ENCODE assay signal across 8 mouse cellular contexts in genomic region chr2:74715504-74716241, GRCm38 (mm10). TPM values are rescaled to one million over a fixed set of nuclear protein-coding genes. Genes with fewer than 3 reads are reported as not detected.
DNase-seq lines count a peak whose midpoint lies in the region; ATAC-seq and TF ChIP-seq lines count a peak whose summit lies in the region.

No protein-coding gene starts in this region.

- ATAC-seq in forebrain, embryonic 13.5 days = peak; percentile 38; the same call in 1 of the 2 replicates
- peak; percentile 80 for ATAC-seq in heart, postnatal 0 days (ENCODE audit: insufficient read depth, low read depth)
- no peak for ATAC-seq in liver, embryonic 13.5 days (ENCODE audit: low read depth)
- peak; percentile 64 for ATAC-seq in neural tube, embryonic 12.5 days (ENCODE audit: low FRiP score, low read depth)

- H3K36me3 ChIP-seq in E14TG2a.4 (ENCODE audit: insufficient read depth, low read length) = no peaks in the 10 kb centered on the region
- no peaks in the 10 kb centered on the region for H3K36me3 ChIP-seq in forebrain, embryonic 13.5 days (ENCODE audit: poor library complexity, severe bottlenecking)
- H3K36me3 ChIP-seq in heart, postnatal 0 days (replicated peaks; ENCODE audit: control insufficient read depth, insufficient read depth, low read length) = no peaks in the 10 kb centered on the region
- H3K36me3 ChIP-seq in liver, embryonic 13.5 days = no peaks in the 10 kb centered on the region
- H3K36me3 ChIP-seq in neural tube, embryonic 12.5 days = no peaks in the 10 kb centered on the region

- H3K4me3 ChIP-seq in E14TG2a.4 (replicated peaks; ENCODE audit: low read length) = peak overlapping the region; percentile 55
- H3K4me3 ChIP-seq in forebrain, embryonic 13.5 days = 0 out of 2 replicates have a peak overlapping the region, but pooled peaks have one; percentile 4
- H3K4me3 ChIP-seq in heart, postnatal 0 days (ENCODE audit: low read depth, low read length) = peak overlapping the region; percentile 32
- H3K4me3 ChIP-seq in liver, embryonic 13.5 days (replicated peaks) = no peak overlapping the region; the same call in 1 of the 2 replicates
- peak overlapping the region; percentile 90 for H3K4me3 ChIP-seq in neural tube, embryonic 12.5 days

- peaks cover 89% of the 10 kb centered on the region for H3K27me3 ChIP-seq in E14TG2a.4 (ENCODE audit: insufficient read depth, low read length)
- H3K27me3 ChIP-seq in forebrain, embryonic 13.5 days = peaks cover 99% of the 10 kb centered on the region
- H3K27me3 ChIP-seq in heart, postnatal 0 days (ENCODE audit: control insufficient read depth, insufficient read depth, low read length) = peaks cover 97% of the 10 kb centered on the region
- peaks cover 96% of the 10 kb centered on the region for H3K27me3 ChIP-seq in liver, embryonic 13.5 days
- H3K27me3 ChIP-seq in neural tube, embryonic 12.5 days (replicated peaks) = no peaks in the 10 kb centered on the region

- H3K4me1 ChIP-seq in E14TG2a.4 (replicated peaks; ENCODE audit: low read depth, low read length) = peaks cover 48% of the 10 kb centered on the region
- H3K4me1 ChIP-seq in forebrain, embryonic 13.5 days = peaks cover 12% of the 10 kb centered on the region
- H3K4me1 ChIP-seq in heart, postnatal 0 days (ENCODE audit: control insufficient read depth, insufficient read depth) = peaks cover 6% of the 10 kb centered on the region; the same call in 1 of the 2 replicates
- H3K4me1 ChIP-seq in liver, embryonic 13.5 days (replicated peaks) = no peaks in the 10 kb centered on the region
- H3K4me1 ChIP-seq in neural tube, embryonic 12.5 days = peaks cover 55% of the 10 kb centered on the region

- TF ChIP-seq CTCF in E14TG2a.4 (conservative IDR thresholded peaks at IDR 0.05; ENCODE audit: low read length) = peak; percentile 39
- peak; percentile 87 for TF ChIP-seq CTCF in brain, embryonic 14.5 days (IDR thresholded peaks at IDR 0.05; ENCODE audit: borderline replicate concordance, extremely low read depth, insufficient read depth, insufficient read length)
- TF ChIP-seq CTCF in heart, postnatal 0 days (IDR thresholded peaks at IDR 0.05; ENCODE audit: low read depth) = peak; percentile 88

- no peaks in the 10 kb centered on the region for H3K9me3 ChIP-seq in E14TG2a.4 (ENCODE audit: low read length)
- H3K9me3 ChIP-seq in forebrain, embryonic 13.5 days (replicated peaks) = no peaks in the 10 kb centered on the region
- H3K9me3 ChIP-seq in heart, postnatal 0 days (replicated peaks; ENCODE audit: control insufficient read depth, low read length) = no peaks in the 10 kb centered on the region
- H3K9me3 ChIP-seq in liver, embryonic 13.5 days (replicated peaks) = no peaks in the 10 kb centered on the region
- H3K9me3 ChIP-seq in neural tube, embryonic 12.5 days = no peaks in the 10 kb centered on the region

- peak; percentile 89 for DNase-seq in brain, embryonic 14.5 days (ENCODE audit: low read depth)
- DNase-seq in heart, postnatal 0 days (ENCODE audit: low spot score) = peak; percentile 62
- DNase-seq in kidney, postnatal 25 days = peak; percentile 94 to 96
- DNase-seq in liver, embryonic 13.5 days = peak; percentile 42
- DNase-seq in thymus, postnatal 10 days (ENCODE audit: low spot score in 2 of 2) = peak; percentile 66 to 89

- TF ChIP-seq EP300 in heart, postnatal 0 days (IDR thresholded peaks at IDR 0.05; ENCODE audit: low read depth) = no peak

- TF ChIP-seq POLR2A in brain, embryonic 14.5 days (IDR thresholded peaks at IDR 0.05; ENCODE audit: borderline replicate concordance, extremely low read depth, insufficient read depth, insufficient read length, poor library complexity, severe bottlenecking) = no peak

- no peak overlapping the region for H3K27ac ChIP-seq in forebrain, embryonic 13.5 days
- no peak overlapping the region for H3K27ac ChIP-seq in heart, postnatal 0 days (ENCODE audit: low read depth)
- H3K27ac ChIP-seq in liver, embryonic 13.5 days = no peak overlapping the region
- peak overlapping the region; percentile 89; the same call in 1 of the 2 replicates for H3K27ac ChIP-seq in neural tube, embryonic 12.5 days

- H3K9ac ChIP-seq in forebrain, embryonic 13.5 days = no peak overlapping the region
- H3K9ac ChIP-seq in heart, postnatal 0 days (replicated peaks; ENCODE audit: low read depth, low read length) = no peak overlapping the region
- no peak overlapping the region for H3K9ac ChIP-seq in liver, embryonic 13.5 days
- peak overlapping the region; percentile 100 for H3K9ac ChIP-seq in neural tube, embryonic 12.5 days

- WGBS in forebrain, embryonic 13.5 days = 3% methylated on average over 26 of the region's 26 CpGs
- WGBS in heart, postnatal 0 days = 4% methylated on average over 26 of the region's 26 CpGs
- WGBS in liver, embryonic 13.5 days (ENCODE audit: insufficient replicate concordance) = 3% methylated on average over 26 of the region's 26 CpGs
- 2% methylated on average over 26 of the region's 26 CpGs for WGBS in neural tube, embryonic 12.5 days

- H3K4me2 ChIP-seq in forebrain, embryonic 13.5 days = peak overlapping the region; percentile 46
- H3K4me2 ChIP-seq in heart, postnatal 0 days (ENCODE audit: low read depth, low read length) = peak overlapping the region; percentile 51
- H3K4me2 ChIP-seq in liver, embryonic 13.5 days = peak overlapping the region; percentile 32; the same call in 1 of the 2 replicates
- peak overlapping the region; percentile 96 for H3K4me2 ChIP-seq in neural tube, embryonic 12.5 days (replicated peaks)

RNA-seq across cellular contexts. Expression of gene Hoxd4, which starts 3.9 kb away (rescaled TPM):
- polyA plus RNA-seq in brain, embryonic 14.5 days (2012; rRNA removed) = 0.81 and 5.5 TPM in 2 replicates
- not detected in 2 replicates for polyA plus RNA-seq in forebrain, embryonic 13.5 days (2015; fragmentation: Nextera tagmentation; extraction: Ambion mirVana)
- total RNA-seq in heart, postnatal 0 days (2014; rRNA removed; ENCODE audit: low replicate concordance) = 0.19 TPM in 1 of 2 replicates, not detected in the other
- polyA plus RNA-seq in heart, postnatal 0 days (2015; fragmentation: Nextera tagmentation; extraction: Ambion mirVana) = 0.05 and 0.11 TPM in 2 replicates
- not detected in 2 replicates for polyA plus RNA-seq in liver, embryonic 13.5 days (2015; fragmentation: Nextera tagmentation; extraction: Ambion mirVana)
- 14.2 and 16.0 TPM in 2 replicates for polyA plus RNA-seq in neural tube, embryonic 12.5 days (2016; fragmentation: Nextera tagmentation; extraction: Ambion mirVana)

RNA-seq across cellular contexts. Expression of gene Hoxd3, which starts 3.9 kb away (rescaled TPM):
- 9.6 and 47.4 TPM in 2 replicates for polyA plus RNA-seq in brain, embryonic 14.5 days (2012; rRNA removed)
- not detected in 2 replicates for polyA plus RNA-seq in forebrain, embryonic 13.5 days (2015; fragmentation: Nextera tagmentation; extraction: Ambion mirVana)
- total RNA-seq in heart, postnatal 0 days (2014; rRNA removed; ENCODE audit: low replicate concordance) = not detected in 2 replicates
- polyA plus RNA-seq in heart, postnatal 0 days (2015; fragmentation: Nextera tagmentation; extraction: Ambion mirVana) = 0.04 TPM in 1 of 2 replicates, not detected in the other
- 0.10 and 0.16 TPM in 2 replicates for polyA plus RNA-seq in liver, embryonic 13.5 days (2015; fragmentation: Nextera tagmentation; extraction: Ambion mirVana)
- polyA plus RNA-seq in neural tube, embryonic 12.5 days (2016; fragmentation: Nextera tagmentation; extraction: Ambion mirVana) = 55.9 and 68.9 TPM in 2 replicates

RNA-seq across cellular contexts. Expression of gene Gm28230, which starts 10.9 kb away (rescaled TPM):
- 0.44 and 1.7 TPM in 2 replicates for polyA plus RNA-seq in brain, embryonic 14.5 days (2012; rRNA removed)
- polyA plus RNA-seq in forebrain, embryonic 13.5 days (2015; fragmentation: Nextera tagmentation; extraction: Ambion mirVana) = not detected in 2 replicates
- total RNA-seq in heart, postnatal 0 days (2014; rRNA removed; ENCODE audit: low replicate concordance) = 1.6 TPM in 1 of 2 replicates, not detected in the other
- not detected in 2 replicates for polyA plus RNA-seq in heart, postnatal 0 days (2015; fragmentation: Nextera tagmentation; extraction: Ambion mirVana)
- polyA plus RNA-seq in liver, embryonic 13.5 days (2015; fragmentation: Nextera tagmentation; extraction: Ambion mirVana) = not detected in 2 replicates
- 6.9 and 9.1 TPM in 2 replicates for polyA plus RNA-seq in neural tube, embryonic 12.5 days (2016; fragmentation: Nextera tagmentation; extraction: Ambion mirVana)

RNA-seq across cellular contexts. Expression of gene Hoxd8, which starts 11.3 kb away (rescaled TPM):
- 0.73 and 1.6 TPM in 2 replicates for polyA plus RNA-seq in brain, embryonic 14.5 days (2012; rRNA removed)
- polyA plus RNA-seq in forebrain, embryonic 13.5 days (2015; fragmentation: Nextera tagmentation; extraction: Ambion mirVana) = not detected in 2 replicates
- 1.5 TPM in 1 of 2 replicates, not detected in the other for total RNA-seq in heart, postnatal 0 days (2014; rRNA removed; ENCODE audit: low replicate concordance)
- 0.23 and 0.26 TPM in 2 replicates for polyA plus RNA-seq in heart, postnatal 0 days (2015; fragmentation: Nextera tagmentation; extraction: Ambion mirVana)
- polyA plus RNA-seq in liver, embryonic 13.5 days (2015; fragmentation: Nextera tagmentation; extraction: Ambion mirVana) = 0.08 and 0.10 TPM in 2 replicates
- polyA plus RNA-seq in neural tube, embryonic 12.5 days (2016; fragmentation: Nextera tagmentation; extraction: Ambion mirVana) = 20.8 and 21.4 TPM in 2 replicates

RNA-seq across cellular contexts. Expression of gene Hoxd9, which starts 18.1 kb away (rescaled TPM):
- 0.19 and 0.36 TPM in 2 replicates for polyA plus RNA-seq in brain, embryonic 14.5 days (2012; rRNA removed)
- polyA plus RNA-seq in forebrain, embryonic 13.5 days (2015; fragmentation: Nextera tagmentation; extraction: Ambion mirVana) = not detected in 2 replicates
- 0.84 TPM in 1 of 2 replicates, not detected in the other for total RNA-seq in heart, postnatal 0 days (2014; rRNA removed; ENCODE audit: low replicate concordance)
- 0.08 and 0.12 TPM in 2 replicates for polyA plus RNA-seq in heart, postnatal 0 days (2015; fragmentation: Nextera tagmentation; extraction: Ambion mirVana)
- polyA plus RNA-seq in liver, embryonic 13.5 days (2015; fragmentation: Nextera tagmentation; extraction: Ambion mirVana) = not detected in 2 replicates
- polyA plus RNA-seq in neural tube, embryonic 12.5 days (2016; fragmentation: Nextera tagmentation; extraction: Ambion mirVana) = 34.4 and 36.8 TPM in 2 replicates

Comparison
In these comparisons a context has a peak if more than half of its experiments do, and no peak if none do; other contexts are left out.
1. DNase-seq: peak in every context shown above with its lines; median percentile 95 in kidney, postnatal 25 days; 89 in brain, embryonic 14.5 days; 78 in thymus, postnatal 10 days; 62 in heart, postnatal 0 days; 42 in liver, embryonic 13.5 days.
2. H3K4me2 ChIP-seq: peak in every context shown above with its lines; median percentile 96 in neural tube, embryonic 12.5 days; 51 in heart, postnatal 0 days; 46 in forebrain, embryonic 13.5 days; 32 in liver, embryonic 13.5 days.